Mouse (Mus musculus) urinary bladder, postnatal 4 days (tissue): ENCODE data around the gene Fut7.

Experiments
- DNase-seq, 2 experiments: peaks; one replicate each; pipeline ENCODE4 v3.0.0; 2021 to 2022; ENCODE audit warnings: low spot score in 2 of 2

The Fut7 gene

GRCm38 (mm10) chr2:25458911-25459310 lies 35.8 kb downstream of the Fut7 start:
- DNase-seq: peak; percentile 67 to 80

GRCm38 (mm10) chr2:25460135-25460534 lies 37.1 kb downstream of the Fut7 start:
- DNase-seq: no peak

- DNase-seq: peak; percentile 89 to 90
Observed at GRCm38 (mm10) chr2:25460551-25461309, 37.7 kb downstream of the Fut7 start, which contains the start of gene Paxx. Gene Paxx, minus strand, starts transcription at chr2:25461094.

- DNase-seq: no peak
Observed at GRCm38 (mm10) chr2:25461407-25461806, 38.3 kb downstream of the Fut7 start.

- DNase-seq: no peak
Observed at GRCm38 (mm10) chr2:25463630-25464029, 40.6 kb downstream of the Fut7 start.

- no peak for DNase-seq
Observed at GRCm38 (mm10) chr2:25465256-25465655, 42.2 kb downstream of the Fut7 start.

GRCm38 (mm10) chr2:25465816-25466635 lies 43.0 kb downstream of the Fut7 start:
- no peak for DNase-seq

- DNase-seq: no peak
Observed at GRCm38 (mm10) chr2:25467606-25468303, 44.7 kb downstream of the Fut7 start.

- no peak for DNase-seq
Observed at GRCm38 (mm10) chr2:25468962-25469915, 46.2 kb downstream of the Fut7 start.

GRCm38 (mm10) chr2:25469969-25470368 lies 46.9 kb downstream of the Fut7 start, which contains the start of gene Ptgds:
Gene Ptgds, minus strand, starts transcription at chr2:25470046.
- no peak for DNase-seq

GRCm38 (mm10) chr2:25472550-25472949 lies 49.5 kb downstream of the Fut7 start:
- DNase-seq: no peak
